Mouse (Mus musculus): ENCODE measurements at regions not wholly inside any gene's neighbourhood (a gene's known extent, or its start where the extent isn't known, plus 50 kb on each side); places are given as distances from the start of the nearest gene placed in this dataset.

DNA sequence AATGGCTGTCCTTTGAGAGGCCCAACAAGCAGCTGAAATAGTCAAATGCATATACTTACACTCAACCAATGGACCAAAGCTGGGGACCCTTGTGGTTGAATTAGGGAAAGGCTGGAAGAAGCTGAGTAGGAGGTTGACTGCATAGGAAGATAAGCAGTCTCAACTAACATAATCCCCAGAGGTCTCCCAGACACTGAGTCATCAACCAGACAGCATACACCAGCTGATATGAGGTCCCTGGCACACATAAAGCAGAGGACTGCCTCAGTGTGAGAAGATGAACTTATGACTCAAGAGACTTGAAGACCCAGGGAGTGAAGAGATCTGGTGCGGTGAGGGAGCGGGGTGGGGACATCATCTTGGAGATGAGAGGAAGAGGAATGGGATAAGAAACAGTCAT, 863.8 kb downstream of the Nap1l3 start:
- no peak for DNase-seq

GRCm38 (mm10) chrX:121519830-121520229, 877.4 kb downstream of the Nap1l3 start:
- no peak for DNase-seq

DNA sequence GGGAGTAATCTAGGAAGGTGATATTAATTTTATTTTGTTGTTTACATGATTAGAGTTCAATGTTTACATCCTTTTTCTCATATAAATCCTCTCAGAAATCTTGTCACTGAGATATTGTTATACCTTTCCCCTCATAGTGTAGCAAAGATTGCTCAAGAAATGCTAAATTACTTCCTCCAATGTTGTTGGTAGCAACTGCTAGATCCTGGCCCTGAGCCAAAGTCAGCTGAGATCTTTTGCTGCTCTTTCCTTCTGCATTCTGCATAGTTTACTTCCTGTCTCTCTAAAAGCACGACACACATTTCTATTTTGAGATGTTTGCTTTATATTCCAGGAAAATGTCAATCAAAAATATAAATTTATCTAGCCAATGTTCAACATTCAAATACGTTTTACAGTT, 899.5 kb downstream of the Nap1l3 start:
- peak; percentile 18 to 32 for DNase-seq

- no peak for DNase-seq
Observed at GRCm38 (mm10) chrX:121497219-121497618, 900.0 kb downstream of the Nap1l3 start.

DNA sequence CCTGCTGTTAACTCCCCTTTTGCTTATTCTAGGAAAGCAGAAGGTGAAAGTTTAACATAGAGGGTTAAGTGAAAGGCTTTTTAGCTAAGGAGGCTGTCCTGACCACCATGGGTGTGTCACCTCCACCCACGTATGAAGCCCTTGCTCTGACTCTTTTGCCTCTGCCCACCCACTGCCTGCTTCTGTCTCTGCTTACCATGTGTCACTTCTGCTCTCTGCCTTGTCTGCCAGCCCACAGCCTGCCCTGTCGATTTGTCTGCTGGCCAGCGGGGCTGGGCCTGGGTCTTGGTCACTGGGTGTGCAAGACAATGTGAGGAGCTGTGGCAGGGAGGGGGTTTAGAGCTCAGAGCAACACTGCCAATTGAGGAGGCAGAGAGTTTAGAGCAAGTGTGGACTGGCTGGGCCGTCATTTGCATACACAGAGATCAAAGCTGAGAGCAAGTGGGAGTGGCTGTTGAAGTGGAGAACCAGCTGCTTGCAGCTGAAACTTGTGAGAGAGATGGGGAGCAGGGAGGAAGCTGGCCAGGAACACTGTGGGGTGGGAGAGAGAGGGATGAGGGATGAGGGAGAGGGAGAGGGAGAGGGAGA, 917.7 kb downstream of the Nap1l3 start:
- DNase-seq: no peak

DNA sequence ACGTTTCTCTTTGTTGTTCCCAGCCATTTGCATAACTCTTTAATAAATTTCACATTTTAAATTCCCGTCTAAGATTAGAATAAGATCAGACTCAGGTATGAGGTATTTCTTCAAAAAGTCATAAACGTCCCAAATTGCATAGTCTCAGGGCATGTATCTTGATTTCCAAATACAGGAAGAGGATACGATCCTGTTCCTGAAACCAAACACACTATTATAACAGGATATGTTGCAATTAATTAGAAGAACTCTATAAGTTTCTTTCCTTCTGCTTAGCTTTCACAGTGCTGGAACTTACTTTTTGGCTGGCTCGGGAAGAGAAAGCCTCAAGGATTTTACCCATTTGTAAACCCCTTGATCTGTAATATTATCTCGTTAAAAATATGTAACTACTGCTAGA, 968.1 kb downstream of the Nap1l3 start:
- DNase-seq: no peak
